Mouse (Mus musculus): ENCODE measurements around the gene Olfr834.

- TF ChIP-seq CTCF (IDR thresholded peaks at IDR 0.05; ENCODE audit: low read depth, low read length) (no peak), POLR2A (IDR thresholded peaks at IDR 0.05; ENCODE audit: borderline replicate concordance, low read depth, low read length) (no peak)
Observed at GRCm38 (mm10) chr9:18962021-18962420, 25.8 kb upstream of the Olfr834 start.

All from bone marrow macrophage, adult 2 months (primary cell).